Mouse (Mus musculus) heart, adult 18-20 months (tissue): ENCODE results near the gene D230025D16Rik. TPM values are rescaled to one million over a fixed set of nuclear protein-coding genes. Genes with fewer than 3 reads are reported as not detected.
"Not testable (repeated sequence)": the region's sequence is repeated elsewhere in the genome, so short reads cannot be mapped to it uniquely, and the experiment has no call there.

Experiments used
- DNase-seq, 2 experiments: peaks; one replicate each; pipeline ENCODE4 v3.0.0; 2021 to 2022; ENCODE audit warnings: mixed read lengths in 1 of 2
- total RNA-seq, 2 experiments: library from RNA; stranded (reverse); gene quantifications; 2 replicates each; pipeline ENCODE4 v1.2.3; 2021

The D230025D16Rik gene
- total RNA-seq, 2 experiments from 2014 or later: 18.1 to 19.4 TPM

- not testable (repeated sequence) for DNase-seq
Measured at GRCm38 (mm10) chr8:105291802-105292201, 66.9 kb downstream of the D230025D16Rik start.

- no peak for DNase-seq
Measured at GRCm38 (mm10) chr8:105292471-105292870, 67.5 kb downstream of the D230025D16Rik start.

- DNase-seq: no peak
Measured at GRCm38 (mm10) chr8:105293405-105293804, 68.5 kb downstream of the D230025D16Rik start.

GRCm38 (mm10) chr8:105294776-105295175 lies 69.8 kb downstream of the D230025D16Rik start:
- no peak for DNase-seq

- DNase-seq: no peak
Measured at GRCm38 (mm10) chr8:105295256-105295655, 70.3 kb downstream of the D230025D16Rik start.

- DNase-seq: peak in 1 of 2 experiments; percentile 41
Measured at GRCm38 (mm10) chr8:105295895-105296573, 71.1 kb downstream of the D230025D16Rik start, which contains the start of gene Exoc3l. TSS of gene Exoc3l (minus strand) at chr8:105296101.

GRCm38 (mm10) chr8:105297511-105298192 lies 72.7 kb downstream of the D230025D16Rik start, which contains the start of gene E2f4:
TSS of gene E2f4 (plus strand) at chr8:105297663.
- peak; percentile 95 to 96 for DNase-seq

- no peak for DNase-seq
Measured at GRCm38 (mm10) chr8:105298351-105299252, 73.7 kb downstream of the D230025D16Rik start.

- no peak for DNase-seq
Measured at GRCm38 (mm10) chr8:105299962-105300361, 75.0 kb downstream of the D230025D16Rik start.

Other genes starting within 250 kb of the D230025D16Rik start
- gene Ces2h, start 224.3 kb upstream of the D230025D16Rik start, total RNA-seq: not detected
- gene Ces3a, start 176.5 kb upstream of the D230025D16Rik start, total RNA-seq: not detected
- gene Ces3b, start 141.4 kb upstream of the D230025D16Rik start, total RNA-seq: not detected
- not detected for gene Ces4a, start 93.3 kb upstream of the D230025D16Rik start, total RNA-seq
- gene Cbfb, start 54.5 kb upstream of the D230025D16Rik start, total RNA-seq: 10 to 100 TPM; 19.6 to 21.7 TPM
- gene B3gnt9, start 30.0 kb downstream of the D230025D16Rik start, total RNA-seq: 1 to 10 TPM; 3.3 TPM
- gene Tradd, start 39.5 kb downstream of the D230025D16Rik start, total RNA-seq: 1 to 10 TPM; 4.9 to 5.8 TPM
- 1 to 10 TPM; 2.9 to 3.0 TPM for gene Fbxl8, start 39.5 kb downstream of the D230025D16Rik start, total RNA-seq
- 1 to 10 TPM; 4.6 to 4.7 TPM for gene Hsf4, start 44.7 kb downstream of the D230025D16Rik start, total RNA-seq
- gene Nol3, start 51.0 kb downstream of the D230025D16Rik start, total RNA-seq: 10 to 100 TPM; 22.1 to 25.7 TPM
- 1 to 10 TPM; 1.1 to 1.6 TPM for gene 4931428F04Rik, start 64.7 kb downstream of the D230025D16Rik start, total RNA-seq
- gene Exoc3l, start 71.0 kb downstream of the D230025D16Rik start, total RNA-seq: 1 to 10 TPM; 2.9 to 3.0 TPM
- gene E2f4, start 72.5 kb downstream of the D230025D16Rik start, total RNA-seq: 10 to 100 TPM; 21.6 TPM
- gene Elmo3, start 80.5 kb downstream of the D230025D16Rik start, total RNA-seq: 1 to 10 TPM in 1 of 2 experiments, under 1 TPM in 1; 0.60 to 1.6 TPM
- under 1 TPM; 0.59 to 0.60 TPM for gene Lrrc29, start 101.1 kb downstream of the D230025D16Rik start, total RNA-seq
- 10 to 100 TPM; 24.3 to 26.6 TPM for gene Tmem208, start 101.2 kb downstream of the D230025D16Rik start, total RNA-seq
- gene Fhod1, start 122.8 kb downstream of the D230025D16Rik start, total RNA-seq: 1 to 10 TPM; 4.5 to 5.2 TPM
- gene Slc9a5, start 123.7 kb downstream of the D230025D16Rik start, total RNA-seq: under 1 TPM; 0.37 to 0.39 TPM
- gene Plekhg4, start 148.1 kb downstream of the D230025D16Rik start, total RNA-seq: not detected
- gene Kctd19, start 188.4 kb downstream of the D230025D16Rik start, total RNA-seq: not detected
- under 1 TPM; 0.27 to 0.64 TPM for gene Lrrc36, start 188.4 kb downstream of the D230025D16Rik start, total RNA-seq
- 10 to 100 TPM; 38.0 to 41.4 TPM for gene Tppp3, start 246.4 kb downstream of the D230025D16Rik start, total RNA-seq